Mouse (Mus musculus) neural tube, embryonic 15.5 days (tissue): Measurements from ENCODE around the gene Arhgap21. TPM values are rescaled to one million over a fixed set of nuclear protein-coding genes. Genes with fewer than 3 reads are reported as not detected.

ENCODE experiments used
- ATAC-seq: fragments of 200-750 bp; cut with Nextera tagmentation; 2 replicates; pipeline ENCODE4 v1.8.0; 2017; ENCODE audit warnings: mild to moderate bottlenecking, moderate TSS enrichment, moderate library complexity; ENCODE audit not compliant: low FRiP score
- H3K27ac ChIP-seq: fragments of 300-500 bp; sonication (generic); replicated peaks from 2 replicates; pipeline ENCODE4 v1.5.1; 2015; ENCODE audit warnings: mild to moderate bottlenecking, inconsistent platforms
- H3K27me3 ChIP-seq: fragments of 300-500 bp; sonication (generic); replicated peaks from 2 replicates; pipeline ENCODE4 v1.6.1; 2015; ENCODE audit warnings: inconsistent platforms
- H3K36me3 ChIP-seq: fragments of 300-500 bp; sonication (generic); 2 replicates; pipeline ENCODE4 v1.6.1; 2015; ENCODE audit warnings: inconsistent platforms
- H3K4me1 ChIP-seq: fragments of 300-500 bp; sonication (generic); 2 replicates; pipeline ENCODE4 v1.6.1; 2015; ENCODE audit warnings: inconsistent platforms
- H3K4me2 ChIP-seq: fragments of 300-500 bp; sonication (generic); 2 replicates; pipeline ENCODE4 v1.6.1; 2015; ENCODE audit warnings: inconsistent platforms, mild to moderate bottlenecking, moderate library complexity
- H3K4me3 ChIP-seq: fragments of 300-500 bp; sonication (generic); replicated peaks from 2 replicates; pipeline ENCODE4 v1.5.1; 2015; ENCODE audit warnings: mild to moderate bottlenecking, inconsistent platforms
- H3K9ac ChIP-seq: fragments of 300-500 bp; sonication (generic); replicated peaks from 2 replicates; pipeline ENCODE4 v1.6.1; 2015; ENCODE audit warnings: mild to moderate bottlenecking, inconsistent platforms
- H3K9me3 ChIP-seq: fragments of 300-500 bp; sonication (generic); replicated peaks from 2 replicates; pipeline ENCODE4 v1.6.1; 2016; ENCODE audit warnings: inconsistent platforms
- WGBS: fragments of 180-500 bp; shearing (Covaris S2); methylation state at CpG from one replicate; pipeline ENCODE4 v1.1.7; 2015; ENCODE audit warnings: mixed read lengths; 5-methylcytosine and 5-hydroxymethylcytosine counted together
- polyA plus RNA-seq: library from polyadenylated mRNA; unstranded; fragments of >200 nt; fragmentation: Nextera tagmentation; extraction: Ambion mirVana; gene quantifications from 2 replicates; pipeline ENCODE4 v1.2.1, GENCODE M21; 2015

Gene Arhgap21
- 25.7 and 27.6 TPM in 2 replicates for polyA plus RNA-seq

- H3K36me3 ChIP-seq, result no peaks in the 10 kb centered on the region
- ATAC-seq, result peak; percentile 75
- 0% methylated on average over 97 of the region's 102 CpGs for WGBS
- H3K4me1 ChIP-seq, result peaks cover 26% of the 10 kb centered on the region
- no peaks in the 10 kb centered on the region for H3K9me3 ChIP-seq
- peak within 1 kb of the TSS; percentile 88 for H3K4me3 ChIP-seq
- H3K27ac ChIP-seq, result peak within 1 kb of the TSS; percentile 100
- peak within 1 kb of the TSS; percentile 85 for H3K4me2 ChIP-seq
- no peaks in the 10 kb centered on the region for H3K27me3 ChIP-seq
- H3K9ac ChIP-seq, result peak within 1 kb of the TSS; percentile 99
These were observed at the start of gene Arhgap21 for GRCm38 (mm10) chr2:20968441-20969200. Gene Arhgap21 (minus strand): TSS chr2:20968881.

GRCm38 (mm10) chr2:21016589-21016988, 47.9 kb upstream of the Arhgap21 start:
- ATAC-seq, result no peak
- H3K4me1 ChIP-seq, result no peaks in the 10 kb centered on the region
- no peak overlapping the region for H3K4me2 ChIP-seq
- WGBS, result 78% methylated on average over 7 of the region's 7 CpGs
- no peak overlapping the region for H3K27ac ChIP-seq
- H3K4me3 ChIP-seq, result no peak overlapping the region
- no peak overlapping the region for H3K9ac ChIP-seq
- H3K27me3 ChIP-seq, result no peaks in the 10 kb centered on the region
- H3K36me3 ChIP-seq, result no peaks in the 10 kb centered on the region
- no peaks in the 10 kb centered on the region for H3K9me3 ChIP-seq

GRCm38 (mm10) chr2:21010806-21011397, 42.2 kb upstream of the Arhgap21 start:
- peak overlapping the region; percentile 62 for H3K27ac ChIP-seq
- 14% methylated on average over 11 of the region's 11 CpGs for WGBS

GRCm38 (mm10) chr2:21010219-21010618, 41.5 kb upstream of the Arhgap21 start:
- no peaks in the 10 kb centered on the region for H3K36me3 ChIP-seq
- H3K9me3 ChIP-seq, result no peaks in the 10 kb centered on the region
- no peaks in the 10 kb centered on the region for H3K27me3 ChIP-seq
- peak overlapping the region; percentile 62 for H3K27ac ChIP-seq
- peak; percentile 80 for ATAC-seq
- H3K4me3 ChIP-seq, result no peak overlapping the region
- no peak overlapping the region for H3K9ac ChIP-seq
- no peak overlapping the region for H3K4me2 ChIP-seq
- WGBS, result 13% methylated on average over 9 of the region's 9 CpGs
- peaks cover 16% of the 10 kb centered on the region for H3K4me1 ChIP-seq

More at GRCm38 (mm10) chr2:21010806-21011397, 42.2 kb upstream of the Arhgap21 start:
- H3K4me1 ChIP-seq, result peaks cover 16% of the 10 kb centered on the region
- no peaks in the 10 kb centered on the region for H3K36me3 ChIP-seq
- H3K4me3 ChIP-seq, result no peak overlapping the region
- H3K9ac ChIP-seq, result 0 out of 2 replicates have a peak overlapping the region, but pooled peaks have one; percentile 17
- H3K4me2 ChIP-seq, result peak overlapping the region; percentile 20; the same call in 1 of the 2 replicates
- ATAC-seq, result peak; percentile 85
- no peaks in the 10 kb centered on the region for H3K27me3 ChIP-seq
- H3K9me3 ChIP-seq, result no peaks in the 10 kb centered on the region

- Histone ChIP-seq H3K36me3 (no peaks in the 10 kb centered on the region), H3K4me2 (no peak overlapping the region), H3K9ac (no peak overlapping the region), H3K9me3 (no peaks in the 10 kb centered on the region), H3K4me3 (no peak overlapping the region), H3K27ac (peak overlapping the region; percentile 62), H3K4me1 (peaks cover 16% of the 10 kb centered on the region), H3K27me3 (no peaks in the 10 kb centered on the region)
- 38% methylated on average over 16 of the region's 16 CpGs for WGBS
- ATAC-seq, result no peak
These were observed 40.8 kb upstream of the Arhgap21 start for GRCm38 (mm10) chr2:21009258-21010140.

- no peak for ATAC-seq
- 75% methylated on average over 8 of the region's 8 CpGs for WGBS
- H3K36me3 ChIP-seq, result no peaks in the 10 kb centered on the region
- no peak overlapping the region for H3K4me3 ChIP-seq
- H3K27ac ChIP-seq, result no peak overlapping the region
- H3K9me3 ChIP-seq, result no peaks in the 10 kb centered on the region
- no peaks in the 10 kb centered on the region for H3K27me3 ChIP-seq
- H3K4me2 ChIP-seq, result no peak overlapping the region
- H3K4me1 ChIP-seq, result no peaks in the 10 kb centered on the region
- no peak overlapping the region for H3K9ac ChIP-seq
These were observed 33.9 kb upstream of the Arhgap21 start for GRCm38 (mm10) chr2:21002538-21002937.

- H3K27ac ChIP-seq, result no peak overlapping the region
- H3K4me2 ChIP-seq, result no peak overlapping the region
- H3K36me3 ChIP-seq, result no peaks in the 10 kb centered on the region
- H3K9ac ChIP-seq, result no peak overlapping the region
- H3K9me3 ChIP-seq, result no peaks in the 10 kb centered on the region
- ATAC-seq, result no peak
- no peaks in the 10 kb centered on the region for H3K4me1 ChIP-seq
- no peak overlapping the region for H3K4me3 ChIP-seq
- no peaks in the 10 kb centered on the region for H3K27me3 ChIP-seq
- WGBS, result 80% methylated on average over 5 of the region's 5 CpGs
These were observed 32.5 kb upstream of the Arhgap21 start for GRCm38 (mm10) chr2:21001156-21001555.

- H3K9ac ChIP-seq, result no peak overlapping the region
- H3K4me1 ChIP-seq, result no peaks in the 10 kb centered on the region
- H3K36me3 ChIP-seq, result no peaks in the 10 kb centered on the region
- no peak overlapping the region for H3K27ac ChIP-seq
- H3K9me3 ChIP-seq, result no peaks in the 10 kb centered on the region
- ATAC-seq, result no peak
- H3K27me3 ChIP-seq, result no peaks in the 10 kb centered on the region
- H3K4me3 ChIP-seq, result no peak overlapping the region
- H3K4me2 ChIP-seq, result no peak overlapping the region
- 96% methylated on average over 2 of the region's 2 CpGs for WGBS
These were observed 26.9 kb upstream of the Arhgap21 start for GRCm38 (mm10) chr2:20995547-20995946.

- H3K9ac ChIP-seq, result no peak overlapping the region
- no peaks in the 10 kb centered on the region for H3K4me1 ChIP-seq
- no peak overlapping the region for H3K27ac ChIP-seq
- no peaks in the 10 kb centered on the region for H3K36me3 ChIP-seq
- H3K9me3 ChIP-seq, result no peaks in the 10 kb centered on the region
- no peaks in the 10 kb centered on the region for H3K27me3 ChIP-seq
- no peak overlapping the region for H3K4me2 ChIP-seq
- WGBS, result 90% methylated on average over 2 of the region's 2 CpGs
- ATAC-seq, result no peak
- no peak overlapping the region for H3K4me3 ChIP-seq
These were observed 22.8 kb upstream of the Arhgap21 start for GRCm38 (mm10) chr2:20991508-20991907.

- 83% methylated on average over 2 of the region's 2 CpGs for WGBS
- H3K4me1 ChIP-seq, result no peaks in the 10 kb centered on the region
- no peak overlapping the region for H3K27ac ChIP-seq
- H3K4me3 ChIP-seq, result no peak overlapping the region
- H3K36me3 ChIP-seq, result no peaks in the 10 kb centered on the region
- no peaks in the 10 kb centered on the region for H3K9me3 ChIP-seq
- no peak for ATAC-seq
- no peak overlapping the region for H3K4me2 ChIP-seq
- H3K9ac ChIP-seq, result no peak overlapping the region
- H3K27me3 ChIP-seq, result no peaks in the 10 kb centered on the region
These were observed 22.2 kb upstream of the Arhgap21 start for GRCm38 (mm10) chr2:20990907-20991306.

GRCm38 (mm10) chr2:20990056-20990455, 21.4 kb upstream of the Arhgap21 start:
- Histone ChIP-seq H3K27ac (no peak overlapping the region), H3K9ac (no peak overlapping the region), H3K4me1 (no peaks in the 10 kb centered on the region), H3K4me3 (no peak overlapping the region), H3K36me3 (no peaks in the 10 kb centered on the region), H3K9me3 (no peaks in the 10 kb centered on the region), H3K27me3 (no peaks in the 10 kb centered on the region), H3K4me2 (no peak overlapping the region)
- 83% methylated on average over 3 of the region's 3 CpGs for WGBS
- ATAC-seq, result no peak
